Mouse (Mus musculus) embryonic fibroblast, embryonic 13.5 days (primary cell): Measurements from ENCODE around the gene Capn5. TPM values are rescaled to one million over a fixed set of nuclear protein-coding genes. Genes with fewer than 3 reads are reported as not detected.

ENCODE experiments used
- H3K27ac ChIP-seq: 2 replicates; pipeline ENCODE4 v1.5.1; 2012; ENCODE audit warnings: low read length, control low read depth, inconsistent platforms; ENCODE audit not compliant: insufficient read depth
- H3K4me1 ChIP-seq: 2 replicates; pipeline ENCODE4 v1.6.1; 2011; ENCODE audit warnings: low read length; ENCODE audit not compliant: control insufficient read depth, insufficient read depth
- H3K4me3 ChIP-seq: 2 replicates; pipeline ENCODE4 v1.5.1; 2011; ENCODE audit warnings: mild to moderate bottlenecking, control low read depth, low read length; ENCODE audit not compliant: insufficient read depth
- CTCF ChIP-seq: IDR thresholded peaks from 2 replicates; pipeline ENCODE4 v1.5.1; 2011; ENCODE audit warnings: mild to moderate bottlenecking, control low read depth, low read length, moderate library complexity, borderline replicate concordance; ENCODE audit not compliant: insufficient read depth
- POLR2A ChIP-seq: IDR thresholded peaks from 2 replicates; pipeline ENCODE4 v1.6.1; 2011; ENCODE audit warnings: low read depth, mild to moderate bottlenecking, control low read depth, low read length, moderate library complexity
- polyA plus RNA-seq: library from polyadenylated mRNA; stranded (reverse); fragments of >200 nt; gene quantifications from 2 replicates; pipeline ENCODE4 v1.2.4, GENCODE M21; 2011; ENCODE audit warnings: low read depth; ENCODE audit not compliant: missing spikeins, insufficient read length

Gene Capn5
- polyA plus RNA-seq, 1 experiment = 8.9 TPM

DNA sequence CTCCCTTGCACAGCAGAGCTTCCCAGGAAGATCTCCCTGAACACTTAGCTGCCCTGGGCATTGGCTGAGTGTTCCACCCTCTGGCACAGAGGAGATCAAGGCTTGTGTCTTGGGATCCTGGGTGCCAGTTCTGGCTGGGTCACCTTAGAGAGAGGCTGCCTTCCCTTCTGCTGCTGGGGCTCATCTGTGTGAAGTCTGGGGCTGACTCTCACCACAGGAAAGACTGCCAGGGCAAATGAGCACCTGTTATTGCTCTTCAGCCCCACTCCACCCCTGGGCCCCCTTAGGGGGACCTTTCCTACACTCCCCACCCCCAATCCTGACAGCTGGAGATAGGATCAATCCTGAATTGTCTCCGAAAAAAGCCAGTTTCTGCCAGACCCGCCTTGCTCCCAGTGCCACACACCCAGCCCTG is 996 bp downstream of the Capn5 start:
- no peak overlapping the region for H3K27ac ChIP-seq
- H3K4me3 ChIP-seq = no peak overlapping the region
- TF ChIP-seq POLR2A (no peak), CTCF (no peak)
- H3K4me1 ChIP-seq = no peaks in the 10 kb centered on the region

- Histone ChIP-seq H3K4me1 (no peaks in the 10 kb centered on the region), H3K4me3 (no peak overlapping the region), H3K27ac (no peak overlapping the region)
- TF ChIP-seq CTCF (no peak), POLR2A (no peak)
Measured at GRCm38 (mm10) chr7:98176322-98177070, 1.6 kb downstream of the Capn5 start.

- Histone ChIP-seq H3K27ac (no peak overlapping the region), H3K4me3 (no peak overlapping the region)
Measured at GRCm38 (mm10) chr7:98174883-98175755, 3.0 kb downstream of the Capn5 start.

GRCm38 (mm10) chr7:98173408-98173807 is 4.7 kb downstream of the Capn5 start:
- no peak overlapping the region for H3K4me3 ChIP-seq
- no peak overlapping the region for H3K27ac ChIP-seq
- H3K4me1 ChIP-seq = no peaks in the 10 kb centered on the region
- TF ChIP-seq POLR2A (no peak), CTCF (no peak)

More at GRCm38 (mm10) chr7:98174883-98175755, 3.0 kb downstream of the Capn5 start:
- no peaks in the 10 kb centered on the region for H3K4me1 ChIP-seq
- TF ChIP-seq POLR2A = no peak
- no peak for TF ChIP-seq CTCF

GRCm38 (mm10) chr7:98172661-98173060 is 5.4 kb downstream of the Capn5 start:
- no peak overlapping the region for H3K27ac ChIP-seq
- TF ChIP-seq CTCF (no peak), POLR2A (no peak)

DNA sequence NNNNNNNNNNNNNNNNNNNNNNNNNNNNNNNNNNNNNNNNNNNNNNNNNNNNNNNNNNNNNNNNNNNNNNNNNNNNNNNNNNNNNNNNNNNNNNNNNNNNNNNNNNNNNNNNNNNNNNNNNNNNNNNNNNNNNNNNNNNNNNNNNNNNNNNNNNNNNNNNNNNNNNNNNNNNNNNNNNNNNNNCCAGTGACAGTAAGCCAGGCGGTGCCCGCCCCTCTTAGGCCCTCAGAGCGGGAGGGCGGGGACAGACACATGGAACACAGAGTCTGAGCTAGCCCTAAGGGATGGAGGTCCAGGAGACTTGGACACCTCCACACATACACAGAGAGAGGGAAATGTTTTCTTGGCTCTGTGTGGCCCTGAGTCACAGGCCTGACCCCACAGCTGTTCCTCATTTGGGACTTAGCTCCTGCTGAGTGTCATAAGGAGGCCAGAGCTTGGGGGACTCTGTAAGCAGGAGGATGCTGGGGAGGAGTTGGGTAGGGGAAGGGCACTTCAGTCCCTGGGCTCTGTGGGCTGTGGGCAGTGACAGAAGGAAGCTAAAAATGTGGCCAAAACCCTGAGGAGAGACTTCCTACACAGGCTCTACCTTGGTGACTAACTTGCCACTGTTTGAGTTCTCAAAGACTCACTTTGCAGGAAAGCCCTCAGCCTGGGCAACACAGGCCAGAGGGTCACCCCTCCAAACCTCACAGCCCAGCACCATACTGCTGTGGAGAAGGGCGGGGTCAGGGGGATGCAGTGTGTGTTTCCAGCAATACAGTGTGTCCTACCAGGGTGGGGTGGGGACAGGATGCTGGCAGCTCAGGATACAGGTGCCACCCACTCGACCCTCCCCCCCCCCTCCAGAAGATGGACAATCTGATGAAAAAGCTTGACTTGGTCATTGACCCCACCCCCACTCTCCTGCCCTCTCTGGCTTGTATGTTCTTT is 6.7 kb downstream of the Capn5 start:
- Histone ChIP-seq H3K4me3 (no peak overlapping the region), H3K27ac (peak overlapping the region; percentile 84), H3K4me1 (no peaks in the 10 kb centered on the region)
- TF ChIP-seq POLR2A = no peak
- TF ChIP-seq CTCF = no peak

More at GRCm38 (mm10) chr7:98172661-98173060, 5.4 kb downstream of the Capn5 start:
- Histone ChIP-seq H3K4me3 (no peak overlapping the region), H3K4me1 (no peaks in the 10 kb centered on the region)

DNA sequence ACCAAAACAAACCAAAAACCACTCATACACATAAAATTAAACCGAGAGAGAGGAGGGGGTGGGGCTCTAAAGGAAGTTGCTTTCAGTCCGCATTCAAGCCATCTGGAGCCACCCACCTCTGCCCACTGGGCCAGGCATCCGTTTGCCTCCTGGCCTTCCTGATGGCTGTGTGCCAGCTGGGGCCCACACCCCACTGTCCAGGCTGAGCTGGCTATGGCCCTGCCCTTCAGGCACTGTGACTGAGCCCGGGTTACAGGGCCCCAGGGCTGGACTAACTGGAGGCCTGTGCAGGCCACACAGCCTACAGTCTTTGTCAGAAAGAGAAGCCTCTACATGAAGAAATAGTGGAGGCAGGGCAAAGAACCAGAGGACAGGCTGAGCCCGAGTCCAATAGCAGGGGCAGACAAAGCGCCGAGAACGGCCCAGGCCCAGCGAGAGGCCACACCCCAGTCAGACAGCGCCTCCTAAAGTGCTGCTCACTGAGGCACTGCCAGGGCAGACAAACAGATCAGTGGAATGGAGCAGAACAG is 13.0 kb downstream of the Capn5 start:
- Histone ChIP-seq H3K27ac (peak overlapping the region; percentile 11; the same call in 1 of the 2 replicates), H3K4me3 (no peak overlapping the region), H3K4me1 (peaks cover 3% of the 10 kb centered on the region)
- no peak for TF ChIP-seq POLR2A
- no peak for TF ChIP-seq CTCF

- Histone ChIP-seq H3K4me1 (peaks cover 7% of the 10 kb centered on the region), H3K4me3 (no peak overlapping the region), H3K27ac (no peak overlapping the region; the same call in 1 of the 2 replicates)
- TF ChIP-seq CTCF (no peak), POLR2A (no peak)
Measured at GRCm38 (mm10) chr7:98164382-98164998, 13.6 kb downstream of the Capn5 start.

DNA sequence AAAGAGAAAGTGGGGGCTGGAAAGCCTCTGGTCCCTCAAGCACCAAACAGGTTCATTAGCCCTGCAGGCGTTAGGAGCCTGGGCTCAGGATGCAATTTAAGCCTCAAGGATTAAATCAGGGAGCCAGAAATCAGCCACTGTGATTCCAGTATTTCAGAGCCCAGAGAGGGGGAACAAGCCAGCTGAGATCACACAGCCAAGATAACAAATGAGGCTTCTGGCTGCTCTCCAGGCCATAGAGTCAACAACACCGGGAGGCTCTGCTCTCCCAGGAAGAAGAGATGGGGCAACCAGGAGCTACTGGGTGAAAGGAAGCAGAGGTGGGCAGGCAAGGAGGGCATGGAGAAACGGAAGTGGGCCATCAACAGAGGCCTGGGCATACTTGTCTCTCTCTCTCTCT is 14.4 kb downstream of the Capn5 start:
- Histone ChIP-seq H3K4me3 (no peak overlapping the region), H3K4me1 (peaks cover 7% of the 10 kb centered on the region), H3K27ac (no peak overlapping the region)
- no peak for TF ChIP-seq CTCF
- TF ChIP-seq POLR2A = no peak
